Mouse (Mus musculus): ENCODE data around the gene Hist1h3f. TPM values are rescaled to one million over a fixed set of nuclear protein-coding genes. Genes with fewer than 3 reads are reported as not detected.
"Not testable (repeated sequence)": the region's sequence is repeated elsewhere in the genome, so short reads cannot be mapped to it uniquely, and the experiment has no call there.

The Hist1h3f gene
- total and polyA plus RNA-seq, 2 experiments from 2014 or later, result 0.17 to 119 TPM

- WGBS, result 2% methylated on average over 22 of the region's 22 CpGs
Measured at GRCm38 (mm10) chr13:23586099-23586939, 42.5 kb downstream of the Hist1h3f start.

GRCm38 (mm10) chr13:23586940-23587225 is 43.0 kb downstream of the Hist1h3f start:
- peaks cover 10% of the 10 kb centered on the region; the same call in 1 of the 2 replicates for H3K4me1 ChIP-seq (ENCODE audit: insufficient read depth)
- H3K9me3 ChIP-seq (ENCODE audit: low read length), result no peaks in the 10 kb centered on the region
- no peaks in the 10 kb centered on the region for H3K27me3 ChIP-seq (ENCODE audit: insufficient read depth, low read length)
- H3K36me3 ChIP-seq (ENCODE audit: insufficient read depth), result no peaks in the 10 kb centered on the region
- WGBS, result 6% methylated on average over 1 of the region's 1 CpGs
- TF ChIP-seq CTCF (IDR thresholded peaks at IDR 0.05; ENCODE audit: low read depth), result no peak
- H3K4me3 ChIP-seq (ENCODE audit: low read depth, low read length), result 0 out of 2 replicates have a peak overlapping the region, but pooled peaks have one; percentile 47
- ATAC-seq, result no peak
- no peak for DNase-seq
- peak overlapping the region; percentile 72 for H3K4me2 ChIP-seq (ENCODE audit: low read depth)
- peak overlapping the region; percentile 37; the same call in 1 of the 2 replicates for H3K9ac ChIP-seq
- H3K27ac ChIP-seq (ENCODE audit: low read depth, low read length), result peak overlapping the region; percentile 81; the same call in 1 of the 2 replicates

More at GRCm38 (mm10) chr13:23586099-23586939, 42.5 kb downstream of the Hist1h3f start:
- Histone ChIP-seq H3K9ac (peak overlapping the region; percentile 37), H3K4me3 (ENCODE audit: low read depth, low read length) (peak overlapping the region; percentile 47), H3K27ac (ENCODE audit: low read depth, low read length) (peak overlapping the region; percentile 94), H3K36me3 (ENCODE audit: insufficient read depth) (no peaks in the 10 kb centered on the region), H3K9me3 (ENCODE audit: low read length) (no peaks in the 10 kb centered on the region), H3K4me2 (ENCODE audit: low read depth) (peak overlapping the region; percentile 72), H3K27me3 (ENCODE audit: insufficient read depth, low read length) (no peaks in the 10 kb centered on the region), H3K4me1 (ENCODE audit: insufficient read depth) (peaks cover 10% of the 10 kb centered on the region; the same call in 1 of the 2 replicates)
- no peak for TF ChIP-seq CTCF (IDR thresholded peaks at IDR 0.05; ENCODE audit: low read depth)
- DNase-seq, result no peak
- no peak for ATAC-seq

- DNase-seq (no peak), ATAC-seq (no peak)
- H3K9me3 ChIP-seq (ENCODE audit: low read length), result no peaks in the 10 kb centered on the region
- no peak for TF ChIP-seq CTCF (IDR thresholded peaks at IDR 0.05; ENCODE audit: low read depth)
- H3K36me3 ChIP-seq (ENCODE audit: insufficient read depth), result no peaks in the 10 kb centered on the region
- WGBS, result 95% methylated on average over 7 of the region's 7 CpGs
- no peak overlapping the region for H3K9ac ChIP-seq
- no peak overlapping the region for H3K4me3 ChIP-seq (ENCODE audit: low read depth, low read length)
- H3K27ac ChIP-seq (ENCODE audit: low read depth, low read length), result no peak overlapping the region
- H3K4me2 ChIP-seq (ENCODE audit: low read depth), result no peak overlapping the region
- H3K4me1 ChIP-seq (ENCODE audit: insufficient read depth), result no peaks in the 10 kb centered on the region
- no peaks in the 10 kb centered on the region for H3K27me3 ChIP-seq (ENCODE audit: insufficient read depth, low read length)
Measured at GRCm38 (mm10) chr13:23591206-23591605, 47.4 kb downstream of the Hist1h3f start.

- not testable (repeated sequence) for DNase-seq; H3K4me1 ChIP-seq (ENCODE audit: insufficient read depth); H3K27me3 ChIP-seq (ENCODE audit: insufficient read depth, low read length); ATAC-seq; H3K36me3 ChIP-seq (ENCODE audit: insufficient read depth); H3K4me2 ChIP-seq (ENCODE audit: low read depth); H3K4me3 ChIP-seq (ENCODE audit: low read depth, low read length); H3K9ac ChIP-seq; H3K27ac ChIP-seq (ENCODE audit: low read depth, low read length); H3K9me3 ChIP-seq (ENCODE audit: low read length)
- WGBS, result 92% methylated on average over 7 of the region's 7 CpGs
Measured at GRCm38 (mm10) chr13:23591886-23592285, 48.0 kb downstream of the Hist1h3f start.

- H3K4me3 ChIP-seq (ENCODE audit: low read depth, low read length), result no peak overlapping the region
- H3K9ac ChIP-seq, result no peak overlapping the region
- ATAC-seq (no peak), DNase-seq (no peak)
- WGBS, result 88% methylated on average over 7 of the region's 7 CpGs
- no peak for TF ChIP-seq CTCF (IDR thresholded peaks at IDR 0.05; ENCODE audit: low read depth)
- H3K9me3 ChIP-seq (ENCODE audit: low read length), result no peaks in the 10 kb centered on the region
- H3K36me3 ChIP-seq (ENCODE audit: insufficient read depth), result no peaks in the 10 kb centered on the region
- no peak overlapping the region for H3K27ac ChIP-seq (ENCODE audit: low read depth, low read length)
- no peak overlapping the region for H3K4me2 ChIP-seq (ENCODE audit: low read depth)
- H3K4me1 ChIP-seq (ENCODE audit: insufficient read depth), result no peaks in the 10 kb centered on the region
- no peaks in the 10 kb centered on the region for H3K27me3 ChIP-seq (ENCODE audit: insufficient read depth, low read length)
Measured at GRCm38 (mm10) chr13:23592614-23593013, 48.8 kb downstream of the Hist1h3f start.

- no peaks in the 10 kb centered on the region for H3K4me1 ChIP-seq (ENCODE audit: insufficient read depth)
- 84% methylated on average over 5 of the region's 5 CpGs for WGBS
Measured at GRCm38 (mm10) chr13:23593051-23593770, 49.4 kb downstream of the Hist1h3f start.

More at GRCm38 (mm10) chr13:23593051-23593770, 49.4 kb downstream of the Hist1h3f start:
- H3K27ac ChIP-seq (ENCODE audit: low read depth, low read length), result no peak overlapping the region
- H3K9ac ChIP-seq, result no peak overlapping the region
- no peak for ATAC-seq
- no peak for DNase-seq
- H3K27me3 ChIP-seq (ENCODE audit: insufficient read depth, low read length), result no peaks in the 10 kb centered on the region
- H3K9me3 ChIP-seq (ENCODE audit: low read length), result no peaks in the 10 kb centered on the region
- no peak overlapping the region for H3K4me2 ChIP-seq (ENCODE audit: low read depth)
- no peaks in the 10 kb centered on the region for H3K36me3 ChIP-seq (ENCODE audit: insufficient read depth)
- TF ChIP-seq CTCF (IDR thresholded peaks at IDR 0.05; ENCODE audit: low read depth), result no peak
- no peak overlapping the region for H3K4me3 ChIP-seq (ENCODE audit: low read depth, low read length)

Small RNA genes within 50 kb of the gene (microRNA-seq; reads per million reads assigned to microRNA genes)
- 0 reads per million in 2 experiments for gene Gm44297
- 0 reads per million in 2 experiments for gene Gm44359
- gene Gm44394, result 0 reads per million in 2 experiments
- 0.24 to 0.39 reads per million in 2 experiments for gene n-TStga1

Other genes with a start within 250 kb of the Hist1h3f start
Only the 30 nearest of the 34 such genes appear.
- 32.9 and 35.5 TPM in 2 replicates for gene Zfp322a, start 174.8 kb upstream of the Hist1h3f start, total RNA-seq (2014; rRNA removed)
- 23.1 and 33.6 TPM in 2 replicates for gene Zfp322a, start 174.8 kb upstream of the Hist1h3f start, polyA plus RNA-seq (2015; fragmentation: Nextera tagmentation; extraction: Ambion mirVana)
- gene Abt1, start 120.2 kb upstream of the Hist1h3f start, total RNA-seq (2014; rRNA removed), result 6.5 and 8.2 TPM in 2 replicates
- gene Abt1, start 120.2 kb upstream of the Hist1h3f start, polyA plus RNA-seq (2015; fragmentation: Nextera tagmentation; extraction: Ambion mirVana), result 7.7 and 8.2 TPM in 2 replicates
- 0.08 and 0.33 TPM in 2 replicates for gene Btn1a1, start 78.2 kb upstream of the Hist1h3f start, total RNA-seq (2014; rRNA removed)
- gene Btn1a1, start 78.2 kb upstream of the Hist1h3f start, polyA plus RNA-seq (2015; fragmentation: Nextera tagmentation; extraction: Ambion mirVana), result 0.12 TPM in 1 of 2 replicates, not detected in the other
- not detected in 2 replicates for gene Btn2a2, start 55.2 kb upstream of the Hist1h3f start, total RNA-seq (2014; rRNA removed)
- 0.10 TPM in 1 of 2 replicates, not detected in the other for gene Btn2a2, start 55.2 kb upstream of the Hist1h3f start, polyA plus RNA-seq (2015; fragmentation: Nextera tagmentation; extraction: Ambion mirVana)
- 1,275 and 1,840 TPM in 2 replicates for gene Hist1h4h, start 13.0 kb upstream of the Hist1h3f start, total RNA-seq (2014; rRNA removed)
- gene Hist1h4h, start 13.0 kb upstream of the Hist1h3f start, polyA plus RNA-seq (2015; fragmentation: Nextera tagmentation; extraction: Ambion mirVana), result 4.1 and 5.7 TPM in 2 replicates
- 135 and 227 TPM in 2 replicates for gene Hist1h2af, start 10.1 kb upstream of the Hist1h3f start, total RNA-seq (2014; rRNA removed)
- gene Hist1h2af, start 10.1 kb upstream of the Hist1h3f start, polyA plus RNA-seq (2015; fragmentation: Nextera tagmentation; extraction: Ambion mirVana), result not detected in 2 replicates
- gene Hist1h3g, start 8.6 kb upstream of the Hist1h3f start, total RNA-seq (2014; rRNA removed), result 116 and 134 TPM in 2 replicates
- 0.50 TPM in 1 of 2 replicates, not detected in the other for gene Hist1h3g, start 8.6 kb upstream of the Hist1h3f start, polyA plus RNA-seq (2015; fragmentation: Nextera tagmentation; extraction: Ambion mirVana)
- 12.5 and 17.0 TPM in 2 replicates for gene Hist1h2bh, start 660 bp upstream of the Hist1h3f start, total RNA-seq (2014; rRNA removed)
- gene Hist1h2bh, start 660 bp upstream of the Hist1h3f start, polyA plus RNA-seq (2015; fragmentation: Nextera tagmentation; extraction: Ambion mirVana), result 0.17 TPM in 1 of 2 replicates, not detected in the other
- 586 and 753 TPM in 2 replicates for gene Hist1h4f, start 7.6 kb downstream of the Hist1h3f start, total RNA-seq (2014; rRNA removed)
- gene Hist1h4f, start 7.6 kb downstream of the Hist1h3f start, polyA plus RNA-seq (2015; fragmentation: Nextera tagmentation; extraction: Ambion mirVana), result 0.70 TPM in 1 of 2 replicates, not detected in the other
- 48.5 and 66.7 TPM in 2 replicates for gene Hist1h1d, start 9.2 kb downstream of the Hist1h3f start, total RNA-seq (2014; rRNA removed)
- gene Hist1h1d, start 9.2 kb downstream of the Hist1h3f start, polyA plus RNA-seq (2015; fragmentation: Nextera tagmentation; extraction: Ambion mirVana), result 0.12 and 0.18 TPM in 2 replicates
- 180 and 204 TPM in 2 replicates for gene Hist1h3e, start 18.3 kb downstream of the Hist1h3f start, total RNA-seq (2014; rRNA removed)
- 1.9 and 2.0 TPM in 2 replicates for gene Hist1h3e, start 18.3 kb downstream of the Hist1h3f start, polyA plus RNA-seq (2015; fragmentation: Nextera tagmentation; extraction: Ambion mirVana)
- 111 TPM in 2 replicates for gene Hist1h2ae, start 27.2 kb downstream of the Hist1h3f start, total RNA-seq (2014; rRNA removed)
- gene Hist1h2ae, start 27.2 kb downstream of the Hist1h3f start, polyA plus RNA-seq (2015; fragmentation: Nextera tagmentation; extraction: Ambion mirVana), result 12.5 and 23.0 TPM in 2 replicates
- 367 and 594 TPM in 2 replicates for gene Hist1h2bg, start 27.3 kb downstream of the Hist1h3f start, total RNA-seq (2014; rRNA removed)
- gene Hist1h2bg, start 27.3 kb downstream of the Hist1h3f start, polyA plus RNA-seq (2015; fragmentation: Nextera tagmentation; extraction: Ambion mirVana), result 3.0 and 3.6 TPM in 2 replicates
- gene Hist1h2bf, start 30.1 kb downstream of the Hist1h3f start, total RNA-seq (2014; rRNA removed), result 226 and 289 TPM in 2 replicates
- gene Hist1h2bf, start 30.1 kb downstream of the Hist1h3f start, polyA plus RNA-seq (2015; fragmentation: Nextera tagmentation; extraction: Ambion mirVana), result not detected in 2 replicates
- gene Hist1h2ad, start 30.3 kb downstream of the Hist1h3f start, total RNA-seq (2014; rRNA removed), result 204 and 274 TPM in 2 replicates
- gene Hist1h2ad, start 30.3 kb downstream of the Hist1h3f start, polyA plus RNA-seq (2015; fragmentation: Nextera tagmentation; extraction: Ambion mirVana), result 0.78 TPM in 1 of 2 replicates, not detected in the other
- 73.0 and 78.9 TPM in 2 replicates for gene Hist1h3d, start 31.7 kb downstream of the Hist1h3f start, total RNA-seq (2014; rRNA removed)
- gene Hist1h3d, start 31.7 kb downstream of the Hist1h3f start, polyA plus RNA-seq (2015; fragmentation: Nextera tagmentation; extraction: Ambion mirVana), result 0.57 and 0.80 TPM in 2 replicates
- gene Hist1h4d, start 37.5 kb downstream of the Hist1h3f start, total RNA-seq (2014; rRNA removed), result 258 and 695 TPM in 2 replicates
- 25.0 and 42.2 TPM in 2 replicates for gene Hist1h4d, start 37.5 kb downstream of the Hist1h3f start, polyA plus RNA-seq (2015; fragmentation: Nextera tagmentation; extraction: Ambion mirVana)
- 98.5 and 120 TPM in 2 replicates for gene Hist1h2be, start 77.1 kb downstream of the Hist1h3f start, total RNA-seq (2014; rRNA removed)
- 0.31 and 0.39 TPM in 2 replicates for gene Hist1h2be, start 77.1 kb downstream of the Hist1h3f start, polyA plus RNA-seq (2015; fragmentation: Nextera tagmentation; extraction: Ambion mirVana)
- 204 and 218 TPM in 2 replicates for gene Hist1h1e, start 78.5 kb downstream of the Hist1h3f start, total RNA-seq (2014; rRNA removed)
- 11.1 and 16.3 TPM in 2 replicates for gene Hist1h1e, start 78.5 kb downstream of the Hist1h3f start, polyA plus RNA-seq (2015; fragmentation: Nextera tagmentation; extraction: Ambion mirVana)
- gene Hist1h2ac, start 139.9 kb downstream of the Hist1h3f start, total RNA-seq (2014; rRNA removed), result 40.9 and 44.8 TPM in 2 replicates
- gene Hist1h2ac, start 139.9 kb downstream of the Hist1h3f start, polyA plus RNA-seq (2015; fragmentation: Nextera tagmentation; extraction: Ambion mirVana), result 0.41 and 0.49 TPM in 2 replicates
- 93.7 and 124 TPM in 2 replicates for gene Hist1h2bc, start 140.1 kb downstream of the Hist1h3f start, total RNA-seq (2014; rRNA removed)
- gene Hist1h2bc, start 140.1 kb downstream of the Hist1h3f start, polyA plus RNA-seq (2015; fragmentation: Nextera tagmentation; extraction: Ambion mirVana), result 29.2 and 35.3 TPM in 2 replicates
- 1.3 TPM in 1 of 2 replicates, not detected in the other for gene Hist1h1t, start 151.8 kb downstream of the Hist1h3f start, total RNA-seq (2014; rRNA removed)
- not detected in 2 replicates for gene Hist1h1t, start 151.8 kb downstream of the Hist1h3f start, polyA plus RNA-seq (2015; fragmentation: Nextera tagmentation; extraction: Ambion mirVana)
- 917 and 942 TPM in 2 replicates for gene Hist1h4c, start 154.4 kb downstream of the Hist1h3f start, total RNA-seq (2014; rRNA removed)
- 2.3 and 5.0 TPM in 2 replicates for gene Hist1h4c, start 154.4 kb downstream of the Hist1h3f start, polyA plus RNA-seq (2015; fragmentation: Nextera tagmentation; extraction: Ambion mirVana)
- 2.5 and 3.6 TPM in 2 replicates for gene Hfe, start 166.8 kb downstream of the Hist1h3f start, total RNA-seq (2014; rRNA removed)
- 4.4 and 6.0 TPM in 2 replicates for gene Hfe, start 166.8 kb downstream of the Hist1h3f start, polyA plus RNA-seq (2015; fragmentation: Nextera tagmentation; extraction: Ambion mirVana)
- 475 and 498 TPM in 2 replicates for gene Hist1h1c, start 194.8 kb downstream of the Hist1h3f start, total RNA-seq (2014; rRNA removed)
- 24.0 and 26.3 TPM in 2 replicates for gene Hist1h1c, start 194.8 kb downstream of the Hist1h3f start, polyA plus RNA-seq (2015; fragmentation: Nextera tagmentation; extraction: Ambion mirVana)
- gene Hist1h3c, start 201.6 kb downstream of the Hist1h3f start, total RNA-seq (2014; rRNA removed), result 294 and 301 TPM in 2 replicates
- 0.84 TPM in 1 of 2 replicates, not detected in the other for gene Hist1h3c, start 201.6 kb downstream of the Hist1h3f start, polyA plus RNA-seq (2015; fragmentation: Nextera tagmentation; extraction: Ambion mirVana)
- gene Hist1h2bb, start 202.7 kb downstream of the Hist1h3f start, total RNA-seq (2014; rRNA removed), result 647 and 680 TPM in 2 replicates
- not detected in 2 replicates for gene Hist1h2bb, start 202.7 kb downstream of the Hist1h3f start, polyA plus RNA-seq (2015; fragmentation: Nextera tagmentation; extraction: Ambion mirVana)
- 305 and 340 TPM in 2 replicates for gene Hist1h2ab, start 207.1 kb downstream of the Hist1h3f start, total RNA-seq (2014; rRNA removed)
- 4.4 and 6.7 TPM in 2 replicates for gene Hist1h2ab, start 207.1 kb downstream of the Hist1h3f start, polyA plus RNA-seq (2015; fragmentation: Nextera tagmentation; extraction: Ambion mirVana)
- gene Hist1h3b, start 208.2 kb downstream of the Hist1h3f start, total RNA-seq (2014; rRNA removed), result 229 and 254 TPM in 2 replicates
- gene Hist1h3b, start 208.2 kb downstream of the Hist1h3f start, polyA plus RNA-seq (2015; fragmentation: Nextera tagmentation; extraction: Ambion mirVana), result 0.25 and 0.67 TPM in 2 replicates
- 184 and 254 TPM in 2 replicates for gene Hist1h4b, start 213.0 kb downstream of the Hist1h3f start, total RNA-seq (2014; rRNA removed)
- 1.8 and 3.0 TPM in 2 replicates for gene Hist1h4b, start 213.0 kb downstream of the Hist1h3f start, polyA plus RNA-seq (2015; fragmentation: Nextera tagmentation; extraction: Ambion mirVana)

Data from forebrain, postnatal 0 days (tissue).